In the genomic region with DNA sequence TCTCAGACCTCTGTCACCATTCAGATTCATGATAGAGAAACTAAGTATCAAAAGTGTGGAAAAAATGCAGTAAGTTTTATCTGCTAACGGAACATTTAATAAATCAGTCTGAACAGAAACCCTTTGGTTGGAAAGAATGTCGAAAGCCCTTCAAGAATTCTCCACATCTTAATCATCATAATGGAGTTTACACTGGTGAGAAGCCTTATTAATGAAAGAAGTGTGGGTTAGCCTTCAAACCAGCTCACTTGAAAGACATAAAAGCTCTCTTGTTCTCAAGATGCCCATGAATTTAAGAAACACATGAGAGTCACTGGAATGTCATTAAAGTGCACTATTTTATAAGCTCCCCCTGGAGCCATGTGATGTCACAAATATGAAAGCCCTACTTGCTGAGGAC, we compare ENCODE assay signal across 27 mouse cellular contexts. TPM values are rescaled to one million over a fixed set of nuclear protein-coding genes. Genes with fewer than 3 reads are reported as not detected.
DNase-seq lines count a peak whose midpoint lies in the region; ATAC-seq and TF ChIP-seq lines count a peak whose summit lies in the region.
"Had no signal": no experiment of that assay in that cellular context is flagged by ENCODE, and none has a peak within 500 bp of the region (broad histone marks: within the 10 kb centered on the region; RNA-seq: fewer than 3 reads in every experiment).

No protein-coding gene starts in this region.

- H3K36me3 ChIP-seq in lung, embryonic 14.5 days (ENCODE audit: insufficient read depth), result no peaks in the 10 kb centered on the region
- H3K36me3 ChIP-seq in lung, embryonic 16.5 days (ENCODE audit: control insufficient read depth, insufficient read depth, low read length), result no peaks in the 10 kb centered on the region; the same call in 1 of the 2 replicates
- H3K36me3 ChIP-seq in hindbrain, embryonic 14.5 days (replicated peaks; ENCODE audit: control insufficient read depth, insufficient read depth), result peaks cover 13% of the 10 kb centered on the region; the same call in 1 of the 2 replicates
- H3K36me3 ChIP-seq: forebrain, embryonic 15.5 days; G1E had no signal

- H3K4me1 ChIP-seq in lung, embryonic 14.5 days (ENCODE audit: insufficient read depth), result no peaks in the 10 kb centered on the region
- no peaks in the 10 kb centered on the region for H3K4me1 ChIP-seq in lung, embryonic 16.5 days (replicated peaks; ENCODE audit: control insufficient read depth, insufficient read depth, low read length)
- no peaks in the 10 kb centered on the region for H3K4me1 ChIP-seq in hindbrain, embryonic 14.5 days (replicated peaks; ENCODE audit: control insufficient read depth, insufficient read depth, low read length)
- H3K4me1 ChIP-seq: embryonic facial prominence, embryonic 13.5 days; embryonic facial prominence, embryonic 15.5 days; forebrain, embryonic 13.5 days; forebrain, embryonic 15.5 days had no signal

- peak; percentile 23 for DNase-seq in lung, embryonic 14.5 days
- DNase-seq in lung, postnatal 14 days, result no peak
- no peak for DNase-seq in lung, postnatal 4 days
- peak; percentile 26 for DNase-seq in lung, postnatal 25 days (ENCODE audit: low spot score)
- no peak for DNase-seq in lung, adult 18-20 months
- peak; percentile 15 for DNase-seq in lung, postnatal 36 days
- no peak for DNase-seq in hindbrain, embryonic 14.5 days (ENCODE audit: low spot score)
- DNase-seq: adrenal gland, adult 2 months; adrenal gland, postnatal 10 days; adrenal gland, postnatal 25 days; B cell, adult 2 months; cerebellum, adult 11 months; cerebellum, adult 18-20 months; cerebellum, adult 8-10 months; cerebellum, adult 9-11 months; cerebellum, postnatal 14 days; cerebellum, postnatal 36 days; embryo, embryonic 11 days had no signal

- TF ChIP-seq CTCF in lung, embryonic 14.5 days (IDR thresholded peaks at IDR 0.05; ENCODE audit: low read depth), result no peak

- H3K4me2 ChIP-seq in lung, embryonic 14.5 days, result no peak overlapping the region
- H3K4me2 ChIP-seq in lung, embryonic 16.5 days (ENCODE audit: low read depth, low read length), result no peak overlapping the region
- H3K4me2 ChIP-seq in hindbrain, embryonic 14.5 days (replicated peaks), result no peak overlapping the region
- H3K4me2 ChIP-seq: embryonic facial prominence, embryonic 13.5 days; embryonic facial prominence, embryonic 15.5 days; forebrain, embryonic 13.5 days; forebrain, embryonic 15.5 days had no signal

- WGBS in lung, embryonic 14.5 days, result 78% methylated on average over 2 of the region's 2 CpGs
- WGBS in lung, embryonic 16.5 days, result 51% methylated on average over 2 of the region's 2 CpGs
- WGBS in hindbrain, embryonic 14.5 days, result 97% methylated on average over 2 of the region's 2 CpGs

- H3K27me3 ChIP-seq in lung, embryonic 14.5 days (ENCODE audit: insufficient read depth, low read length), result no peaks in the 10 kb centered on the region
- H3K27me3 ChIP-seq in lung, embryonic 16.5 days (ENCODE audit: control insufficient read depth, insufficient read depth, low read depth, low read length), result no peaks in the 10 kb centered on the region
- no peaks in the 10 kb centered on the region for H3K27me3 ChIP-seq in hindbrain, embryonic 14.5 days (ENCODE audit: control insufficient read depth, insufficient read depth, low read length)
- H3K27me3 ChIP-seq: CH12.LX; embryonic facial prominence, embryonic 13.5 days; embryonic facial prominence, embryonic 15.5 days; forebrain, embryonic 13.5 days; forebrain, embryonic 15.5 days had no signal

- H3K9me3 ChIP-seq in lung, embryonic 14.5 days (ENCODE audit: low read depth, low read length), result no peaks in the 10 kb centered on the region
- no peaks in the 10 kb centered on the region for H3K9me3 ChIP-seq in lung, embryonic 16.5 days (ENCODE audit: control insufficient read depth, low read length)
- no peaks in the 10 kb centered on the region for H3K9me3 ChIP-seq in hindbrain, embryonic 14.5 days (ENCODE audit: control insufficient read depth, low read length)
- H3K9me3 ChIP-seq: embryonic facial prominence, embryonic 13.5 days; embryonic facial prominence, embryonic 15.5 days; forebrain, embryonic 13.5 days; forebrain, embryonic 15.5 days; G1E had no signal

- no peak overlapping the region for H3K9ac ChIP-seq in lung, embryonic 14.5 days
- no peak overlapping the region for H3K9ac ChIP-seq in lung, embryonic 16.5 days (ENCODE audit: low read length)
- no peak overlapping the region for H3K9ac ChIP-seq in hindbrain, embryonic 14.5 days
- H3K9ac ChIP-seq: embryonic facial prominence, embryonic 13.5 days; embryonic facial prominence, embryonic 15.5 days; forebrain, embryonic 13.5 days; forebrain, embryonic 15.5 days had no signal

- no peak overlapping the region for H3K27ac ChIP-seq in lung, embryonic 14.5 days (ENCODE audit: low read depth)
- H3K27ac ChIP-seq in lung, embryonic 16.5 days (ENCODE audit: low read length), result peak overlapping the region; percentile 44; the same call in 1 of the 2 replicates
- H3K27ac ChIP-seq in hindbrain, embryonic 14.5 days, result no peak overlapping the region
- H3K27ac ChIP-seq: embryonic facial prominence, embryonic 13.5 days; embryonic facial prominence, embryonic 15.5 days; forebrain, embryonic 13.5 days; forebrain, embryonic 15.5 days had no signal

- no peak overlapping the region for H3K4me3 ChIP-seq in lung, embryonic 14.5 days (ENCODE audit: low read depth, low read length)
- no peak overlapping the region for H3K4me3 ChIP-seq in lung, embryonic 16.5 days (ENCODE audit: low read length)
- no peak overlapping the region for H3K4me3 ChIP-seq in hindbrain, embryonic 14.5 days (replicated peaks; ENCODE audit: low read length)
- H3K4me3 ChIP-seq: embryonic facial prominence, embryonic 13.5 days; embryonic facial prominence, embryonic 15.5 days; erythroblast, embryonic 14.5 days; forebrain, embryonic 13.5 days; forebrain, embryonic 15.5 days had no signal

- peak; percentile 21; the same call in 1 of the 2 replicates for ATAC-seq in lung, embryonic 14.5 days (ENCODE audit: insufficient read depth)
- peak; percentile 86 for ATAC-seq in lung, embryonic 16.5 days (ENCODE audit: low read depth)
- ATAC-seq in hindbrain, embryonic 14.5 days (ENCODE audit: low FRiP score), result no peak
- ATAC-seq: CD4-positive, CD25-positive, alpha-beta regulatory T cell, adult 4 months; forebrain, embryonic 13.5 days; forebrain, embryonic 15.5 days had no signal

RNA-seq across cellular contexts. Expression of a gene that starts 26.0 kb away (rescaled TPM):
- 370 and 372 TPM in 2 replicates for polyA plus RNA-seq in lung, embryonic 14.5 days (2014; fragmentation: Nextera tagmentation; extraction: Ambion mirVana)
- polyA plus RNA-seq in lung, embryonic 16.5 days (2015; fragmentation: Nextera tagmentation; extraction: Ambion mirVana), result 422 and 439 TPM in 2 replicates
- 414 and 480 TPM in 2 replicates for polyA plus RNA-seq in hindbrain, embryonic 14.5 days (2014; fragmentation: Nextera tagmentation; extraction: Ambion mirVana)

RNA-seq across cellular contexts. Expression of a gene that starts 27.9 kb away (rescaled TPM):
- polyA plus RNA-seq in lung, embryonic 14.5 days (2014; fragmentation: Nextera tagmentation; extraction: Ambion mirVana), result 13.1 and 15.0 TPM in 2 replicates
- polyA plus RNA-seq in lung, embryonic 16.5 days (2015; fragmentation: Nextera tagmentation; extraction: Ambion mirVana), result 20.9 and 24.5 TPM in 2 replicates
- 10.2 and 10.5 TPM in 2 replicates for polyA plus RNA-seq in hindbrain, embryonic 14.5 days (2014; fragmentation: Nextera tagmentation; extraction: Ambion mirVana)

RNA-seq across cellular contexts. Expression of a gene that starts 35.2 kb away (rescaled TPM):
- 53.6 and 58.6 TPM in 2 replicates for polyA plus RNA-seq in lung, embryonic 14.5 days (2014; fragmentation: Nextera tagmentation; extraction: Ambion mirVana)
- 47.4 and 50.3 TPM in 2 replicates for polyA plus RNA-seq in lung, embryonic 16.5 days (2015; fragmentation: Nextera tagmentation; extraction: Ambion mirVana)
- polyA plus RNA-seq in hindbrain, embryonic 14.5 days (2014; fragmentation: Nextera tagmentation; extraction: Ambion mirVana), result 64.5 and 64.6 TPM in 2 replicates

RNA-seq across cellular contexts. Expression of a gene that starts 35.6 kb away (rescaled TPM):
- polyA plus RNA-seq in lung, embryonic 14.5 days (2014; fragmentation: Nextera tagmentation; extraction: Ambion mirVana), result 20.5 and 22.1 TPM in 2 replicates
- polyA plus RNA-seq in lung, embryonic 16.5 days (2015; fragmentation: Nextera tagmentation; extraction: Ambion mirVana), result 18.1 and 21.4 TPM in 2 replicates
- 43.0 and 44.7 TPM in 2 replicates for polyA plus RNA-seq in hindbrain, embryonic 14.5 days (2014; fragmentation: Nextera tagmentation; extraction: Ambion mirVana)

Comparison
In these comparisons a context has a peak if more than half of its experiments do, and no peak if none do; other contexts are left out.
1. DNase-seq: peak in lung, embryonic 14.5 days (single experiment), lung, postnatal 25 days (single experiment) and lung, postnatal 36 days (single experiment); none in lung, postnatal 14 days (single experiment), lung, postnatal 4 days (0 of 2), lung, adult 18-20 months (0 of 2) and hindbrain, embryonic 14.5 days (single experiment).